ENCODE assay signal across 12 mouse cellular contexts in the genomic region with DNA sequence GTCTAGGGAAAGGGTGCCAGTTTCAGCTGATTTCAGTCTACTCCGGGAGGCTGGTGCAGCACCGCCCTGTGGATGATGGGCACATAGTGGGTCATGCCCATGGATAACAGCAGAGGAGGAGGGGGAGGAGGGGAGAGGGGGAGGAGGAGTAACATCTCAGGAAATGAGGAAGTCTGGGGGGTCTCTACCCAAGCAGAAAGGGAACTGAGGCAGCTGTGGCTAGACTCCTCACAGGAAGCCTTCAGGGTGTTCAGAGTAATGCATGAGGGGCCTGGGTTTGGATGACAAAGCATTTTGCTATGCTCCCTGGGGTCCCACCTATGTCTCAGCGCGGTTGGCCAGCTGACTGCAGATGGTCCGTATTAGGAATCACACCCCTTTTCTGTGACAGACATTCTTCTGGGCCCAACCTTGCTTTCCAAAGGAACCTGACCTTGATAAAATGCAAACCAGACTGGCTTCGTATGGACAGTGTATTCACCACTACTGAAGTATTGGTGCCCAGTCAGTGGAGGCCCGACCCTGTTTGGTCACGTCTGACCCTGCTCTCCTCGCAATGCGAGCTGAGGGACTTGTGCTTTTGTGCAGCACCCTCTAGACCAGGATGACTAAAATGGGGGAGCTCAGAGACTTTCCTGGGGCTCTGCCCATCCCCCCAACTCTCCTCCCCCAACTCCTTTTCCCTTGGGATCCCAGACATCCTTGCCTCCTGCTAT.
DNase-seq lines count a peak whose midpoint lies in the region; ATAC-seq lines count a peak whose summit lies in the region.
"Had no signal": no experiment of that assay in that cellular context is flagged by ENCODE, and none has a peak within 500 bp of the region (broad histone marks: within the 10 kb centered on the region; RNA-seq: fewer than 3 reads in every experiment).

No protein-coding gene starts in this region.

- H3K4me1 ChIP-seq in heart, embryonic 10.5 days: peaks cover 16% of the 10 kb centered on the region
- H3K4me1 ChIP-seq in lung, embryonic 15.5 days: peaks cover 4% of the 10 kb centered on the region; the same call in 1 of the 2 replicates
- peaks cover 19% of the 10 kb centered on the region for H3K4me1 ChIP-seq in heart, embryonic 13.5 days
- peaks cover 10% of the 10 kb centered on the region for H3K4me1 ChIP-seq in limb, embryonic 15.5 days
- H3K4me1 ChIP-seq: midbrain, embryonic 13.5 days had no signal

- DNase-seq in heart, embryonic 10.5 days (ENCODE audit: low spot score): no peak
- DNase-seq in heart, adult 8-10 months (ENCODE audit: low spot score): no peak
- no peak for DNase-seq in lung, adult 18-20 months
- DNase-seq in gastrocnemius, postnatal 36 days: no peak
- DNase-seq in thymus, postnatal 10 days (ENCODE audit: low spot score in 2 of 2): no peak
- DNase-seq: cerebellum, postnatal 36 days; thymus, postnatal 36 days had no signal

- no peaks in the 10 kb centered on the region for H3K9me3 ChIP-seq in heart, embryonic 10.5 days
- H3K9me3 ChIP-seq in lung, embryonic 15.5 days: no peaks in the 10 kb centered on the region
- H3K9me3 ChIP-seq in heart, embryonic 13.5 days: peaks cover under 1% of the 10 kb centered on the region; the same call in 1 of the 2 replicates
- H3K9me3 ChIP-seq in limb, embryonic 15.5 days: no peaks in the 10 kb centered on the region

- H3K9ac ChIP-seq in lung, embryonic 15.5 days: no peak overlapping the region
- H3K9ac ChIP-seq in heart, embryonic 13.5 days: no peak overlapping the region
- no peak overlapping the region for H3K9ac ChIP-seq in limb, embryonic 15.5 days
- H3K9ac ChIP-seq: midbrain, embryonic 13.5 days had no signal

- WGBS in heart, embryonic 10.5 days: 57% methylated on average over 10 of the region's 10 CpGs
- 66% methylated on average over 10 of the region's 10 CpGs for WGBS in lung, embryonic 15.5 days
- WGBS in heart, embryonic 13.5 days: 49% methylated on average over 10 of the region's 10 CpGs
- WGBS in limb, embryonic 15.5 days: 62% methylated on average over 10 of the region's 10 CpGs

- peak; percentile 46 for ATAC-seq in lung, embryonic 15.5 days (ENCODE audit: borderline replicate concordance, extremely low read depth, low FRiP score, low TSS enrichment)
- no peak; the same call in 1 of the 2 replicates for ATAC-seq in heart, embryonic 13.5 days (ENCODE audit: extremely low read depth, insufficient number of reproducible peaks, low FRiP score, low TSS enrichment)
- ATAC-seq in limb, embryonic 15.5 days (ENCODE audit: insufficient number of reproducible peaks, low FRiP score, low TSS enrichment, low read depth): no peak
- ATAC-seq: CD4-positive, CD25-positive, alpha-beta regulatory T cell, adult 4 months; midbrain, embryonic 13.5 days had no signal

- no peak overlapping the region for H3K4me2 ChIP-seq in lung, embryonic 15.5 days
- peak overlapping the region; percentile 29 for H3K4me2 ChIP-seq in heart, embryonic 13.5 days
- no peak overlapping the region for H3K4me2 ChIP-seq in limb, embryonic 15.5 days
- H3K4me2 ChIP-seq: midbrain, embryonic 13.5 days had no signal

- no peaks in the 10 kb centered on the region for H3K36me3 ChIP-seq in heart, embryonic 10.5 days
- H3K36me3 ChIP-seq in lung, embryonic 15.5 days: no peaks in the 10 kb centered on the region
- H3K36me3 ChIP-seq in heart, embryonic 13.5 days: no peaks in the 10 kb centered on the region
- no peaks in the 10 kb centered on the region for H3K36me3 ChIP-seq in limb, embryonic 15.5 days
- H3K36me3 ChIP-seq: midbrain, embryonic 13.5 days had no signal

- H3K27me3 ChIP-seq in heart, embryonic 10.5 days (ENCODE audit: insufficient read depth, poor library complexity, severe bottlenecking): 0 out of 2 replicates have a peak, but pooled peaks cover 4% of the 10 kb centered on the region
- no peaks in the 10 kb centered on the region for H3K27me3 ChIP-seq in lung, embryonic 15.5 days
- 0 out of 2 replicates have a peak, but pooled peaks cover 6% of the 10 kb centered on the region for H3K27me3 ChIP-seq in heart, embryonic 13.5 days (replicated peaks)
- no peaks in the 10 kb centered on the region for H3K27me3 ChIP-seq in limb, embryonic 15.5 days
- H3K27me3 ChIP-seq: midbrain, embryonic 13.5 days had no signal

- H3K27ac ChIP-seq in heart, embryonic 10.5 days: peak overlapping the region; percentile 75
- H3K27ac ChIP-seq in lung, embryonic 15.5 days: no peak overlapping the region
- H3K27ac ChIP-seq in heart, embryonic 13.5 days (replicated peaks): peak overlapping the region; percentile 69
- H3K27ac ChIP-seq in limb, embryonic 15.5 days: peak overlapping the region; percentile 61; the same call in 1 of the 2 replicates
- H3K27ac ChIP-seq: midbrain, embryonic 13.5 days had no signal

- H3K4me3 ChIP-seq in heart, embryonic 10.5 days: no peak overlapping the region
- no peak overlapping the region for H3K4me3 ChIP-seq in lung, embryonic 15.5 days
- H3K4me3 ChIP-seq in heart, embryonic 13.5 days: no peak overlapping the region
- no peak overlapping the region for H3K4me3 ChIP-seq in limb, embryonic 15.5 days
- H3K4me3 ChIP-seq: midbrain, embryonic 13.5 days had no signal

- intact Hi-C loops in gastrocnemius, postnatal 36 days (cut with DNase I): no loop called here
